22 mouse cellular contexts compared by ENCODE assay signal in the genomic region with DNA sequence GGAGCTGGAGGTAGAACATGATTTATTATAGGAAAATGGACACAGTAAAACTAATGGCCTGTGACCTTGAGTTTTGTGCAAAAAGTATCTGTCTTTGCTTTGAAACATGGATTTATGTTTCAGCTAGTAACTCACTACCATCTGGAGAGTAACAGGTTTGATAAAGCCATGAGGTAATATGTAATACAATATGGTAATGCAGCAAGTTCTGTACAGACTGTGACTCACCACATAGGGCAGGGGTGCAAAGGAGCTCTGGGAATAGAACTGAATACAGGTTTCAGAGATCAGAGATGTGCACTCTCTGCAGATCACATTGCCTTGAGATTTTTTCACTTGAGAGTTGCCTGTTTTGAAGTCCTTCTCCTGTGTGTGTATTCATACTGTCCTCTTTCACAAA.
DNase-seq lines count a peak whose midpoint lies in the region; ATAC-seq and TF ChIP-seq lines count a peak whose summit lies in the region.
"Had no signal": no experiment of that assay in that cellular context is flagged by ENCODE, and none has a peak within 500 bp of the region (broad histone marks: within the 10 kb centered on the region; RNA-seq: fewer than 3 reads in every experiment).

No protein-coding gene starts in this region.

- no peak overlapping the region for H3K4me3 ChIP-seq in kidney, embryonic 14.5 days (ENCODE audit: low read length)
- H3K4me3 ChIP-seq in kidney, embryonic 15.5 days (replicated peaks): no peak overlapping the region
- no peak overlapping the region for H3K4me3 ChIP-seq in kidney, embryonic 16.5 days (ENCODE audit: low read length)
- no peak overlapping the region for H3K4me3 ChIP-seq in kidney, postnatal 0 days (replicated peaks; ENCODE audit: low read depth, low read length)

- no peak overlapping the region for H3K27ac ChIP-seq in kidney, embryonic 14.5 days (ENCODE audit: low read depth, low read length)
- no peak overlapping the region for H3K27ac ChIP-seq in kidney, embryonic 15.5 days
- no peak overlapping the region for H3K27ac ChIP-seq in kidney, embryonic 16.5 days (ENCODE audit: low read length)
- no peak overlapping the region for H3K27ac ChIP-seq in kidney, postnatal 0 days

- no peaks in the 10 kb centered on the region for H3K27me3 ChIP-seq in kidney, embryonic 14.5 days (ENCODE audit: control insufficient read depth, insufficient read depth, low read length)
- no peaks in the 10 kb centered on the region for H3K27me3 ChIP-seq in kidney, embryonic 15.5 days
- no peaks in the 10 kb centered on the region for H3K27me3 ChIP-seq in kidney, embryonic 16.5 days (ENCODE audit: insufficient read depth, low read length)
- H3K27me3 ChIP-seq in kidney, postnatal 0 days (ENCODE audit: insufficient read depth, low read length): no peaks in the 10 kb centered on the region
- H3K27me3 ChIP-seq: CH12.LX, Patski had no signal

- no peaks in the 10 kb centered on the region for H3K4me1 ChIP-seq in kidney, embryonic 14.5 days (ENCODE audit: control insufficient read depth, insufficient read depth, low read length)
- H3K4me1 ChIP-seq in kidney, embryonic 15.5 days: no peaks in the 10 kb centered on the region
- H3K4me1 ChIP-seq in kidney, embryonic 16.5 days (ENCODE audit: insufficient read depth, low read length): no peaks in the 10 kb centered on the region
- H3K4me1 ChIP-seq in kidney, postnatal 0 days (replicated peaks; ENCODE audit: insufficient read depth, low read length): no peaks in the 10 kb centered on the region

- DNase-seq in kidney, adult 8-10 months: no peak
- DNase-seq in kidney, postnatal 25 days: no peak
- DNase-seq in kidney, adult 9 months: no peak
- DNase-seq in kidney, postnatal 0 days (ENCODE audit: low spot score): peak; percentile 25
- DNase-seq in kidney, postnatal 36 days: no peak
- DNase-seq: adrenal gland, adult 2 months; adrenal gland, adult 8-10 months; adrenal gland, postnatal 10 days; adrenal gland, postnatal 14 days; adrenal gland, postnatal 25 days; adrenal gland, postnatal 36 days; B cell, adult 2 months; cerebellum, adult 11 months; cerebellum, adult 11-12 months had no signal

- no peak for TF ChIP-seq CTCF in kidney, postnatal 0 days (IDR thresholded peaks at IDR 0.05; ENCODE audit: low read depth)

- no peak overlapping the region for H3K9ac ChIP-seq in kidney, embryonic 14.5 days (ENCODE audit: low read depth, low read length)
- H3K9ac ChIP-seq in kidney, embryonic 15.5 days: no peak overlapping the region
- no peak overlapping the region for H3K9ac ChIP-seq in kidney, embryonic 16.5 days (replicated peaks; ENCODE audit: low read length)
- no peak overlapping the region for H3K9ac ChIP-seq in kidney, postnatal 0 days (ENCODE audit: low read depth, low read length)

- no peaks in the 10 kb centered on the region for H3K9me3 ChIP-seq in kidney, embryonic 14.5 days (ENCODE audit: control insufficient read depth, low read length)
- no peaks in the 10 kb centered on the region for H3K9me3 ChIP-seq in kidney, embryonic 15.5 days (replicated peaks)
- no peaks in the 10 kb centered on the region for H3K9me3 ChIP-seq in kidney, embryonic 16.5 days (ENCODE audit: low read length)
- no peaks in the 10 kb centered on the region for H3K9me3 ChIP-seq in kidney, postnatal 0 days (replicated peaks; ENCODE audit: low read length)
- H3K9me3 ChIP-seq: G1E had no signal

- no peaks in the 10 kb centered on the region for H3K36me3 ChIP-seq in kidney, embryonic 14.5 days (ENCODE audit: control insufficient read depth, insufficient read depth, low read length)
- no peaks in the 10 kb centered on the region for H3K36me3 ChIP-seq in kidney, embryonic 15.5 days
- H3K36me3 ChIP-seq in kidney, embryonic 16.5 days (ENCODE audit: insufficient read depth, low read length): no peaks in the 10 kb centered on the region
- no peaks in the 10 kb centered on the region for H3K36me3 ChIP-seq in kidney, postnatal 0 days (ENCODE audit: insufficient read depth, low read length)
- H3K36me3 ChIP-seq: G1E had no signal

- no peak overlapping the region for H3K4me2 ChIP-seq in kidney, embryonic 14.5 days (replicated peaks; ENCODE audit: low read depth, low read length)
- no peak overlapping the region for H3K4me2 ChIP-seq in kidney, embryonic 15.5 days
- H3K4me2 ChIP-seq in kidney, embryonic 16.5 days (replicated peaks; ENCODE audit: low read depth, low read length): no peak overlapping the region
- no peak overlapping the region for H3K4me2 ChIP-seq in kidney, postnatal 0 days (ENCODE audit: low read length)

- peak; percentile 83 for ATAC-seq in kidney, embryonic 14.5 days (ENCODE audit: low FRiP score, low TSS enrichment)
- peak; percentile 86 for ATAC-seq in kidney, embryonic 15.5 days (replicated peaks; ENCODE audit: low FRiP score)
- ATAC-seq in kidney, embryonic 16.5 days (ENCODE audit: low FRiP score, low TSS enrichment): peak; percentile 73; the same call in 1 of the 2 replicates
- ATAC-seq in kidney, postnatal 0 days (replicated peaks; ENCODE audit: low FRiP score, low read depth): no peak; the same call in 1 of the 2 replicates
- ATAC-seq: activated CD4-positive, CD25-positive, alpha-beta regulatory T cell, adult 4 months; CD4-positive, CD25-positive, alpha-beta regulatory T cell, adult 4 months; Patski had no signal
